Mouse (Mus musculus) hindbrain, embryonic 15.5 days (tissue): ENCODE data around the gene Setd4. TPM values are rescaled to one million over a fixed set of nuclear protein-coding genes. Genes with fewer than 3 reads are reported as not detected.
"Not testable (repeated sequence)": the region's sequence is repeated elsewhere in the genome, so short reads cannot be mapped to it uniquely, and the experiment has no call there.

Experiments used
- ATAC-seq: fragments of 200-750 bp; cut with Nextera tagmentation; 2 replicates; pipeline ENCODE4 v1.8.0; 2017; ENCODE audit warnings: low read depth, moderate number of reproducible peaks, moderate TSS enrichment; ENCODE audit not compliant: low FRiP score
- H3K27ac ChIP-seq: fragments of 300-500 bp; sonication (generic); replicated peaks from 2 replicates; pipeline ENCODE4 v1.5.1; 2015; ENCODE audit warnings: mild to moderate bottlenecking, inconsistent platforms
- H3K27me3 ChIP-seq: fragments of 300-500 bp; sonication (generic); 2 replicates; pipeline ENCODE4 v1.6.1; 2015; ENCODE audit warnings: control low read depth, inconsistent platforms
- H3K36me3 ChIP-seq: fragments of 300-500 bp; sonication (generic); 2 replicates; pipeline ENCODE4 v1.6.1; 2015; ENCODE audit warnings: control low read depth, inconsistent platforms
- H3K4me1 ChIP-seq: fragments of 300-500 bp; sonication (generic); replicated peaks from 2 replicates; pipeline ENCODE4 v1.6.1; 2015; ENCODE audit warnings: control low read depth, inconsistent platforms
- H3K4me2 ChIP-seq: fragments of 300-500 bp; sonication (generic); 2 replicates; pipeline ENCODE4 v1.6.1; 2015; ENCODE audit warnings: moderate library complexity, mild to moderate bottlenecking, inconsistent platforms
- H3K4me3 ChIP-seq: fragments of 300-500 bp; sonication (generic); 2 replicates; pipeline ENCODE4 v1.5.1; 2015; ENCODE audit warnings: mild to moderate bottlenecking, inconsistent platforms
- H3K9ac ChIP-seq: fragments of 300-500 bp; sonication (generic); 2 replicates; pipeline ENCODE4 v1.6.1; 2015; ENCODE audit warnings: inconsistent platforms
- H3K9me3 ChIP-seq: fragments of 300-500 bp; sonication (generic); 2 replicates; pipeline ENCODE4 v1.6.1; 2016; ENCODE audit warnings: control low read depth, inconsistent platforms
- WGBS: fragments of 180-500 bp; shearing (Covaris S2); methylation state at CpG from one replicate; pipeline ENCODE4 v1.1.7; 2015; 5-methylcytosine and 5-hydroxymethylcytosine counted together
- polyA plus RNA-seq: library from polyadenylated mRNA; unstranded; fragments of >200 nt; fragmentation: Nextera tagmentation; extraction: Ambion mirVana; gene quantifications from 2 replicates; pipeline ENCODE4 v1.2.1, GENCODE M21; 2015

The Setd4 gene
- polyA plus RNA-seq: 14.8 and 18.9 TPM in 2 replicates

DNA sequence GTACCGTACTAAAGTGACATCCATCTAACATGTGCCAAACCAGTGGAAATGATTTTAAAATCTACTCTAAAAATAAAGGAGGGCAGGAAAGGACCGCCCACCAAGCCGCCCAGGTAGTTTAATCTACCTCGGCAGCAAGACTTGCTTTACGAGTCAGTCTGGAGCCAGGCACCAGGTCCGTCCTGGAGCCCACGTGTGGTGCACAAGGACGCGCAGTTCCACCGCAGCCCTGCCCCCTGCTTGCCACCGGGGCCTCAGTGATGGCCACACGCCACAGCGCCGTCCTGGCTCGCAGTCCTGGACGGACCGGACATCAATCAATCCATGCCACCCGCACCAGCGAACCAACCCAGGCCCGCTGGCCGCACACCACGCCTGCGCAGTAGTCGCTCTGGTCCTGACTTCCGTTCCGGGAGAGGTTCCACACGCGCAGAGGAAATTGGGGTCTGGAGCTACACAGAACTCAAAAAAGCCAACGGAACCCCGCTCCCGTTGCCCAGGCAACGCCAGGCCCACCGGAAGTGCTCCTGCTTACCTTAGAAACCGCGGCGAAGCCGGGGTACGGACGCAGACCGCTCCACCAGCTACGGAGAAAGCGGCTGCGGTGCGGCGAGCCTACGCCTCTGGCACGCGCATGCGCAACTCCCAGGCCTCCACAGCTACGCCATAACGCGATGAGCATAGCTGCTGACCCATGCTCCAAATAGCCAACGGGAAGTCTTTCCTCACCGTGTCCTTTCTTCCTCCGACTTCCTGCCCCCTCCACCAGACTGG lies at the start of gene Setd4:
Gene Setd4, minus strand, starts transcription at position 625 of the 774 bp plus-strand sequence.
- Histone ChIP-seq H3K4me3 (peak within 1 kb of the TSS; percentile 71), H3K9ac (peak within 1 kb of the TSS; percentile 80), H3K27me3 (no peaks in the 10 kb centered on the region), H3K4me2 (peak within 1 kb of the TSS; percentile 83), H3K4me1 (peaks cover 24% of the 10 kb centered on the region), H3K36me3 (peaks cover 4% of the 10 kb centered on the region; the same call in 1 of the 2 replicates), H3K27ac (peak within 1 kb of the TSS; percentile 92), H3K9me3 (no peaks in the 10 kb centered on the region)
- ATAC-seq: peak; percentile 94
- under 1% methylated on average over 55 of the region's 55 CpGs for WGBS

GRCm38 (mm10) chr16:93648441-93649183 lies 44.7 kb upstream of the Setd4 start:
- no peak for ATAC-seq
- no peaks in the 10 kb centered on the region for H3K27me3 ChIP-seq
- no peak overlapping the region for H3K27ac ChIP-seq
- 89% methylated on average over 5 of the region's 5 CpGs for WGBS
- H3K4me1 ChIP-seq: no peaks in the 10 kb centered on the region
- H3K9ac ChIP-seq: no peak overlapping the region
- H3K36me3 ChIP-seq: no peaks in the 10 kb centered on the region
- H3K9me3 ChIP-seq: no peaks in the 10 kb centered on the region
- no peak overlapping the region for H3K4me3 ChIP-seq
- no peak overlapping the region for H3K4me2 ChIP-seq

- Histone ChIP-seq H3K9ac (no peak overlapping the region), H3K27ac (no peak overlapping the region), H3K36me3 (no peaks in the 10 kb centered on the region), H3K4me3 (no peak overlapping the region), H3K4me1 (no peaks in the 10 kb centered on the region), H3K9me3 (no peaks in the 10 kb centered on the region), H3K27me3 (no peaks in the 10 kb centered on the region), H3K4me2 (no peak overlapping the region)
- WGBS: 72% methylated on average over 4 of the region's 4 CpGs
- ATAC-seq: no peak
Observed at GRCm38 (mm10) chr16:93644006-93644405, 40.1 kb upstream of the Setd4 start.

- Histone ChIP-seq H3K36me3 (no peaks in the 10 kb centered on the region), H3K4me3 (no peak within 1 kb of the TSS), H3K4me1 (no peaks in the 10 kb centered on the region), H3K27ac (no peak within 1 kb of the TSS), H3K9ac (no peak within 1 kb of the TSS), H3K4me2 (no peak within 1 kb of the TSS), H3K27me3 (no peaks in the 10 kb centered on the region), H3K9me3 (no peaks in the 10 kb centered on the region)
- no peak for ATAC-seq
- WGBS: 85% methylated on average over 23 of the region's 23 CpGs
Observed at GRCm38 (mm10) chr16:93627761-93628400, 24.0 kb upstream of the Setd4 start, which contains the start of gene Gm5678. Gm5678 (plus strand) TSS chr16:93628097.

- no peaks in the 10 kb centered on the region for H3K4me1 ChIP-seq
- H3K27ac ChIP-seq: no peak overlapping the region
- H3K4me3 ChIP-seq: no peak overlapping the region
- no peak overlapping the region for H3K4me2 ChIP-seq
- no peaks in the 10 kb centered on the region for H3K36me3 ChIP-seq
- ATAC-seq: no peak
- H3K27me3 ChIP-seq: no peaks in the 10 kb centered on the region
- 7% methylated on average over 1 of the region's 1 CpGs for WGBS
- no peak overlapping the region for H3K9ac ChIP-seq
- H3K9me3 ChIP-seq: no peaks in the 10 kb centered on the region
Observed at GRCm38 (mm10) chr16:93626745-93627144, 22.9 kb upstream of the Setd4 start.

DNA sequence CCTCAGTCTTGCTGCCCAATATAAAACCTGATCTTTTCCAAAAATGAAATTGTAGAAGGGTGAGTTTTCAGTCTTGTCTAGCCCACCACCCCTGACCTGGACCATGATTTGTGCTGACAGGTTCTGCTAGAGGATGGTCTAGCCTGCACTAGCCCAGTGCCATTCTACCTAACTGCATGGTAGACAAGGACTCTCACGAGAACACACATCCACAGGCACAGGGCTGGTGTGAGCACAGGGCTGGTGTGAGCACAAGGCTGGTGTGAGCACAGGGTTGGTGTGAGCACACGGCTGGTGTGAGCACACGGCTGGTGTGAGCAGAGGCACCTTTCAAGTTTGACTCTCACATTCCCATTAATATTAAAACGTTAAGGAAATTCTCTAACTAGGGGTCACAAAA lies 20.8 kb upstream of the Setd4 start:
- no peak for ATAC-seq
- Histone ChIP-seq H3K4me3 (no peak overlapping the region), H3K9me3 (no peaks in the 10 kb centered on the region), H3K36me3 (no peaks in the 10 kb centered on the region), H3K9ac (no peak overlapping the region), H3K27ac (no peak overlapping the region), H3K27me3 (no peaks in the 10 kb centered on the region), H3K4me1 (no peaks in the 10 kb centered on the region), H3K4me2 (no peak overlapping the region)
- WGBS: 88% methylated on average over 4 of the region's 4 CpGs

- not testable (repeated sequence) for H3K36me3 ChIP-seq, H3K4me2 ChIP-seq, ATAC-seq, H3K9me3 ChIP-seq, H3K4me1 ChIP-seq, H3K4me3 ChIP-seq, H3K9ac ChIP-seq, H3K27me3 ChIP-seq, H3K27ac ChIP-seq
- 92% methylated on average over 4 of the region's 4 CpGs for WGBS
Observed at GRCm38 (mm10) chr16:93623759-93624158, 19.9 kb upstream of the Setd4 start.

GRCm38 (mm10) chr16:93615118-93615870 lies 11.4 kb upstream of the Setd4 start:
- no peaks in the 10 kb centered on the region for H3K27me3 ChIP-seq
- peaks cover 10% of the 10 kb centered on the region for H3K36me3 ChIP-seq
- H3K9me3 ChIP-seq: no peaks in the 10 kb centered on the region
- H3K4me1 ChIP-seq: no peaks in the 10 kb centered on the region
- H3K27ac ChIP-seq: no peak overlapping the region
- no peak overlapping the region for H3K9ac ChIP-seq
- no peak overlapping the region for H3K4me3 ChIP-seq
- H3K4me2 ChIP-seq: no peak overlapping the region
- ATAC-seq: no peak
- WGBS: 36% methylated on average over 5 of the region's 5 CpGs

- no peak for ATAC-seq
- no peak overlapping the region for H3K27ac ChIP-seq
- peaks cover 19% of the 10 kb centered on the region for H3K4me1 ChIP-seq
- H3K36me3 ChIP-seq: peaks cover 15% of the 10 kb centered on the region
- H3K4me3 ChIP-seq: no peak overlapping the region
- no peak overlapping the region for H3K9ac ChIP-seq
- no peaks in the 10 kb centered on the region for H3K27me3 ChIP-seq
- no peak overlapping the region for H3K4me2 ChIP-seq
- WGBS: 94% methylated on average over 4 of the region's 4 CpGs
- no peaks in the 10 kb centered on the region for H3K9me3 ChIP-seq
Observed at GRCm38 (mm10) chr16:93610961-93611360, 7.1 kb upstream of the Setd4 start.

DNA sequence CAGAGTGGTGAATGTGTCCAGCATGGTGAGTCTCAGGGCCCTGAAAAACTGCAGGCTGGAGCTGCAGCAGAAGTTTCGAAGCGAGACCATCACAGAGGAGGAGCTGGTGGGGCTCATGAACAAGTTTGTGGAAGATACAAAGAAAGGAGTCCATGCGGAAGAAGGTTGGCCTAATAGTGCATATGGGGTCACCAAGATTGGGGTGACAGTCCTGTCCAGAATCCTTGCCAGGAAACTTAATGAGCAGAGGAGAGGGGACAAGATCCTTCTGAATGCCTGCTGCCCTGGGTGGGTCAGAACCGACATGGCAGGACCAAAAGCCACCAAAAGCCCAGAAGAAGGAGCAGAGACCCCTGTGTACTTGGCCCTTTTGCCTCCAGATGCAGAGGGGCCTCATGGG lies 5.9 kb upstream of the Setd4 start:
- Histone ChIP-seq H3K4me2 (no peak overlapping the region), H3K9me3 (no peaks in the 10 kb centered on the region), H3K27me3 (no peaks in the 10 kb centered on the region), H3K4me1 (peaks cover 25% of the 10 kb centered on the region), H3K4me3 (no peak overlapping the region), H3K27ac (no peak overlapping the region), H3K9ac (no peak overlapping the region), H3K36me3 (peaks cover 15% of the 10 kb centered on the region)
- no peak for ATAC-seq
- WGBS: 97% methylated on average over 4 of the region's 4 CpGs

DNA sequence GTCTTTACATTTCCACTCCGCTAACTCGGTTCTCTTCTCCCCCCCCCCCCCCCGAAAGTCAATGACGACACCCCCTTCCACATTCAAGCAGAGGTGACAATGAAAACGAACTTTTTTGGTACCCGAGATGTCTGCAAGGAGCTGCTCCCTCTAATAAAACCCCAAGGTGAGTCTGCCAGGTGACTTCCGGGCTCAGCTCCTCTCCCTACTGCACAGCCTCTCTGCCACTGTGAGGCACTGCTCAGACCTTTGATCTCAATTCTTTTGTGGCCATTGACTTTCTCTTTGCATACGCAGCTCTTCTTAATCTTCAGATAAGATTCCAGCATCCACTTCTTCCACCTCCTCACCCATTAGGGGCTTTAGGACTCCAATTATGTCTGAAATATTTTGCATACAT lies 4.9 kb upstream of the Setd4 start:
- H3K9ac ChIP-seq: no peak overlapping the region
- WGBS: 74% methylated on average over 8 of the region's 8 CpGs
- no peak for ATAC-seq
- peak overlapping the region; percentile 65 for H3K4me3 ChIP-seq
- H3K4me1 ChIP-seq: peaks cover 33% of the 10 kb centered on the region
- no peaks in the 10 kb centered on the region for H3K9me3 ChIP-seq
- H3K27ac ChIP-seq: no peak overlapping the region
- H3K36me3 ChIP-seq: peaks cover 15% of the 10 kb centered on the region
- no peaks in the 10 kb centered on the region for H3K27me3 ChIP-seq
- peak overlapping the region; percentile 75 for H3K4me2 ChIP-seq
